Mouse (Mus musculus): ENCODE data around the gene Zeb2.

- no peak for TF ChIP-seq CTCF (IDR thresholded peaks at IDR 0.05; ENCODE audit: borderline replicate concordance, control insufficient read depth, extremely low read depth, insufficient read depth, low read length, poor library complexity)
- TF ChIP-seq POLR2A (IDR thresholded peaks at IDR 0.05; ENCODE audit: control insufficient read depth, extremely low read depth, insufficient read depth, low read length, poor library complexity): no peak
Observed at GRCm38 (mm10) chr2:44999906-45000305, 117.3 kb downstream of the Zeb2 start.

All from thymus, adult 2 months (tissue).